Mouse (Mus musculus) heart, postnatal 0 days (tissue): ENCODE measurements around the gene Zfpm1.

Source experiments
- CTCF ChIP-seq: IDR thresholded peaks from 2 replicates; pipeline ENCODE4 v1.5.1; 2016; ENCODE audit warnings: antibody characterized with exemption, control low read depth, low read depth
- EP300 ChIP-seq: IDR thresholded peaks from 2 replicates; pipeline ENCODE4 v1.6.1; 2016; ENCODE audit warnings: antibody characterized with exemption, low read depth

DNA sequence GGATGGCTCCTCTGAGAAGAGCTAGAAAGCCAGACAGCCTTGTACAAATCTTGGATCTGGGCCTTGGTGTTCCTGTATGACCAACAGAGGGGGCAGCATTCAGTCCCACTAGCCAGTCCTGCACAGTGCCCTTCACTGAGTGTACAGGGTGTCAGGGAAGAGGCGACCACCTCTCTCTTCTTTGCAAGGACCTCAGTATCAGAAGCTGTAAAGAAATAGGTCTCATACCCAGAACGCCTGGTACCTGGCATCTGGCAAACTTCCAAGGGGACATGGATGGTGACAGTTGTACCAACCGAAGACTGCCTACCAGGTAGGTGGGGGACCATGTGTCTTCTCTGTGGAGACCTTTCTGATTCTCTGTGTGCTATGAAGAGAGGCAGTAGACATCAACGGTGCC lies 1.8 kb upstream of the Zfpm1 start:
- peak; percentile 44 for TF ChIP-seq CTCF
- TF ChIP-seq EP300 = no peak
